Mouse (Mus musculus) bone marrow, adult 2 months (tissue): ENCODE measurements at regions not wholly inside any gene's neighbourhood (a gene's known extent, or its start where the extent isn't known, plus 50 kb on each side); places are given as distances from the start of the nearest gene placed in this dataset.

Source experiments
- CTCF ChIP-seq: fragments of 200-500 bp; IDR thresholded peaks from 2 replicates; pipeline ENCODE4 v1.5.1; 2011; ENCODE audit warnings: low read length, control low read depth; ENCODE audit not compliant: control insufficient read depth, insufficient read depth
- POLR2A ChIP-seq: fragments of 200-500 bp; IDR thresholded peaks from 2 replicates; pipeline ENCODE4 v1.6.1; 2011; ENCODE audit warnings: low read depth, mild to moderate bottlenecking, control low read depth, low read length, borderline replicate concordance; ENCODE audit not compliant: control insufficient read depth

- no peak for TF ChIP-seq CTCF
- no peak for TF ChIP-seq POLR2A
These were observed 301.2 kb upstream of the Ppp2r3a start for GRCm38 (mm10) chr9:101552789-101553188.
